Mouse (Mus musculus) spleen, adult 2 months (tissue): Measurements from ENCODE around the gene Rbm14.

Experiments
- CTCF ChIP-seq: fragments of 200-500 bp; IDR thresholded peaks from 2 replicates; pipeline ENCODE4 v1.5.1; 2011; ENCODE audit warnings: mild to moderate bottlenecking, inconsistent platforms; ENCODE audit not compliant: insufficient read depth, insufficient read length, insufficient replicate concordance; ENCODE audit errors: extremely low read depth
- POLR2A ChIP-seq: fragments of 200-500 bp; IDR thresholded peaks from 2 replicates; pipeline ENCODE4 v1.6.1; 2011; ENCODE audit warnings: low read depth, low read length, inconsistent platforms

DNA sequence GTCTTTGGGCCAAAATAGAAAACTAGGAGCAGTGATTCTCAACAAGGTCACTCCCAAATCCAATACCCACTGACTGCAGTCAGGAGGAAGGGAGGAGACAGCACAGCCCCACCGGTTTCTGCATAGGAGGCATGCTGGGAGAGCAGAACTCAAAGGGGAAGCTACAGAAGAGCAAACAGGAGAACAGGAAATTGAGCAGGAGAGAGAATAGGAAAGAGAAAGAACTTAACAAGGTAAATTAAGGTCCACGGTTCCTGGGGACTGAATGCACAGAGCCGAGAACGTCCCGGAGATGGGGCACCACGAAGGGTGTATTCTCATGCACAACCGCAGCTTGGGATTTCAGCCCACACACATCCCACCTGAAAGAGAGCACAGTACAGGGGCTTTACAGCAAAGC, 26.2 kb downstream of the Rbm14 start:
- no peak for TF ChIP-seq CTCF
- no peak for TF ChIP-seq POLR2A
